Mouse (Mus musculus) adrenal gland, postnatal 25 days (tissue): ENCODE data around the gene Rdh5. TPM values are rescaled to one million over a fixed set of nuclear protein-coding genes. Genes with fewer than 3 reads are reported as not detected.

Source experiments
- total RNA-seq: library from RNA; stranded (reverse); gene quantifications from 2 replicates; pipeline ENCODE4 v1.2.3, GENCODE M21; 2021

Rdh5 gene
- total RNA-seq, 1 experiment from 2014 or later: 15.9 TPM

Other genes with a start within 250 kb of the Rdh5 start
- 18.8 and 21.1 TPM in 2 replicates for gene Suox, start 248.8 kb downstream of the Rdh5 start, total RNA-seq
- 106 and 124 TPM in 2 replicates for gene Rab5b, start 226.6 kb downstream of the Rdh5 start, total RNA-seq
- gene Pmel, start 218.7 kb downstream of the Rdh5 start, total RNA-seq: 1.5 and 2.2 TPM in 2 replicates
- 27.4 and 29.0 TPM in 2 replicates for gene Cdk2, start 217.9 kb downstream of the Rdh5 start, total RNA-seq
- 15.1 and 17.6 TPM in 2 replicates for gene Dgka, start 178.0 kb downstream of the Rdh5 start, total RNA-seq
- gene Pym1, start 175.0 kb downstream of the Rdh5 start, total RNA-seq: 19.5 and 25.2 TPM in 2 replicates
- gene Mmp19, start 132.0 kb downstream of the Rdh5 start, total RNA-seq: 38.6 and 46.9 TPM in 2 replicates
- 57.1 and 79.6 TPM in 2 replicates for gene Dnajc14, start 118.8 kb downstream of the Rdh5 start, total RNA-seq
- 8.8 and 13.8 TPM in 2 replicates for gene Tmem198b, start 118.5 kb downstream of the Rdh5 start, total RNA-seq
- 54.6 and 63.2 TPM in 2 replicates for gene Sarnp, start 105.6 kb downstream of the Rdh5 start, total RNA-seq
- gene Ormdl2, start 101.2 kb downstream of the Rdh5 start, total RNA-seq: 48.5 and 49.1 TPM in 2 replicates
- 1.5 and 1.9 TPM in 2 replicates for gene Gdf11, start 31.2 kb downstream of the Rdh5 start, total RNA-seq
- 238 and 302 TPM in 2 replicates for gene Cd63, start 21.9 kb downstream of the Rdh5 start, total RNA-seq
- gene Bloc1s1, start 1.1 kb upstream of the Rdh5 start, total RNA-seq: 189 and 195 TPM in 2 replicates
- 9.6 and 10.2 TPM in 2 replicates for gene Itga7, start 10.9 kb upstream of the Rdh5 start, total RNA-seq
- 5.7 TPM in 1 of 2 replicates, not detected in the other for gene Mettl7b, start 38.1 kb upstream of the Rdh5 start, total RNA-seq
- gene Olfr9, start 66.5 kb upstream of the Rdh5 start, total RNA-seq: not detected in 2 replicates
- gene Olfr763, start 87.9 kb upstream of the Rdh5 start, total RNA-seq: not detected in 2 replicates
- not detected in 2 replicates for gene Olfr764-ps1, start 117.0 kb upstream of the Rdh5 start, total RNA-seq
- gene Olfr765, start 127.1 kb upstream of the Rdh5 start, total RNA-seq: not detected in 2 replicates
- gene Olfr766-ps1, start 146.1 kb upstream of the Rdh5 start, total RNA-seq: not detected in 2 replicates
- gene Olfr767, start 160.0 kb upstream of the Rdh5 start, total RNA-seq: not detected in 2 replicates
- not detected in 2 replicates for gene Olfr768, start 176.5 kb upstream of the Rdh5 start, total RNA-seq
- not detected in 2 replicates for gene Olfr769, start 195.0 kb upstream of the Rdh5 start, total RNA-seq
- not detected in 2 replicates for gene Olfr770, start 216.1 kb upstream of the Rdh5 start, total RNA-seq
- gene Olfr771, start 241.9 kb upstream of the Rdh5 start, total RNA-seq: not detected in 2 replicates